Mouse (Mus musculus) kidney, embryonic 15.5 days (tissue): Measurements from ENCODE around the gene Cdpf1. TPM values are rescaled to one million over a fixed set of nuclear protein-coding genes. Genes with fewer than 3 reads are reported as not detected.
A peak's percentile ranks its signal among the peaks of the same experiment; 100 is the strongest.

ENCODE experiments used
- ATAC-seq: fragments of 200-750 bp; cut with Nextera tagmentation; replicated peaks from 2 replicates; pipeline ENCODE4 v1.8.0; 2017; ENCODE audit warnings: moderate TSS enrichment; ENCODE audit not compliant: low FRiP score
- H3K27ac ChIP-seq: fragments of 300-500 bp; sonication (generic); 2 replicates; pipeline ENCODE4 v1.5.1; 2015; ENCODE audit warnings: mild to moderate bottlenecking, inconsistent platforms
- H3K27me3 ChIP-seq: fragments of 300-500 bp; sonication (generic); 2 replicates; pipeline ENCODE4 v1.6.1; 2015; ENCODE audit warnings: inconsistent platforms
- H3K36me3 ChIP-seq: fragments of 300-500 bp; sonication (generic); 2 replicates; pipeline ENCODE4 v1.6.1; 2015; ENCODE audit warnings: inconsistent platforms
- H3K4me1 ChIP-seq: fragments of 300-500 bp; sonication (generic); 2 replicates; pipeline ENCODE4 v1.6.1; 2015; ENCODE audit warnings: inconsistent platforms
- H3K4me2 ChIP-seq: fragments of 300-500 bp; sonication (generic); 2 replicates; pipeline ENCODE4 v1.6.1; 2015; ENCODE audit warnings: moderate library complexity, mild to moderate bottlenecking, inconsistent platforms
- H3K4me3 ChIP-seq: fragments of 300-500 bp; sonication (generic); replicated peaks from 2 replicates; pipeline ENCODE4 v1.5.1; 2015; ENCODE audit warnings: mild to moderate bottlenecking, inconsistent platforms
- H3K9ac ChIP-seq: fragments of 300-500 bp; sonication (generic); 2 replicates; pipeline ENCODE4 v1.6.1; 2015; ENCODE audit warnings: mild to moderate bottlenecking, inconsistent platforms
- H3K9me3 ChIP-seq: fragments of 300-500 bp; sonication (generic); replicated peaks from 2 replicates; pipeline ENCODE4 v1.6.1; 2016; ENCODE audit warnings: inconsistent platforms
- WGBS: fragments of 180-500 bp; shearing (Covaris S2); methylation state at CpG from one replicate; pipeline ENCODE4 v1.1.7; 2015; ENCODE audit warnings: mixed read lengths; 5-methylcytosine and 5-hydroxymethylcytosine counted together
- polyA plus RNA-seq: library from polyadenylated mRNA; unstranded; fragments of >200 nt; fragmentation: Nextera tagmentation; extraction: Ambion mirVana; gene quantifications from 2 replicates; pipeline ENCODE4 v1.2.1, GENCODE M21; 2015

Gene Cdpf1
- polyA plus RNA-seq, 1 experiment from 2014 or later, result 32.5 TPM

GRCm38 (mm10) chr15:85776771-85777170 lies 34.7 kb downstream of the Cdpf1 start:
- Histone ChIP-seq H3K4me1 (no peaks in the 10 kb centered on the region), H3K36me3 (no peaks in the 10 kb centered on the region), H3K4me2 (no peak overlapping the region), H3K9ac (no peak overlapping the region), H3K4me3 (no peak overlapping the region), H3K9me3 (no peaks in the 10 kb centered on the region), H3K27ac (no peak overlapping the region), H3K27me3 (no peaks in the 10 kb centered on the region)
- no peak for ATAC-seq
- 85% methylated on average over 5 of the region's 5 CpGs for WGBS

- WGBS, result 68% methylated on average over 2 of the region's 2 CpGs
- Histone ChIP-seq H3K27ac (no peak overlapping the region), H3K9ac (no peak overlapping the region), H3K36me3 (no peaks in the 10 kb centered on the region), H3K27me3 (no peaks in the 10 kb centered on the region), H3K9me3 (no peaks in the 10 kb centered on the region), H3K4me2 (no peak overlapping the region), H3K4me3 (no peak overlapping the region), H3K4me1 (no peaks in the 10 kb centered on the region)
- no peak for ATAC-seq
These were observed 35.3 kb downstream of the Cdpf1 start for GRCm38 (mm10) chr15:85776241-85776640.

GRCm38 (mm10) chr15:85775001-85775400 lies 36.5 kb downstream of the Cdpf1 start:
- Histone ChIP-seq H3K4me3 (no peak overlapping the region), H3K4me2 (no peak overlapping the region), H3K9me3 (no peaks in the 10 kb centered on the region), H3K27me3 (no peaks in the 10 kb centered on the region), H3K36me3 (no peaks in the 10 kb centered on the region), H3K4me1 (no peaks in the 10 kb centered on the region), H3K27ac (no peak overlapping the region), H3K9ac (no peak overlapping the region)
- 89% methylated on average over 7 of the region's 7 CpGs for WGBS
- ATAC-seq, result no peak

GRCm38 (mm10) chr15:85774419-85774818 lies 37.1 kb downstream of the Cdpf1 start:
- H3K27ac ChIP-seq, result no peak overlapping the region
- no peak for ATAC-seq
- whole genome bisulfite sequencing, result 86% methylated on average over 9 of the region's 9 CpGs
- H3K36me3 ChIP-seq, result no peaks in the 10 kb centered on the region
- no peak overlapping the region for H3K4me3 ChIP-seq
- no peak overlapping the region for H3K9ac ChIP-seq
- no peaks in the 10 kb centered on the region for H3K4me1 ChIP-seq
- H3K9me3 ChIP-seq, result no peaks in the 10 kb centered on the region
- no peak overlapping the region for H3K4me2 ChIP-seq
- no peaks in the 10 kb centered on the region for H3K27me3 ChIP-seq

- H3K9ac ChIP-seq, result no peak overlapping the region
- 71% methylated on average over 11 of the region's 11 CpGs for WGBS
- H3K27ac ChIP-seq, result peak overlapping the region; percentile 61; the same call in 1 of the 2 replicates
- ATAC-seq, result no peak
- H3K4me3 ChIP-seq, result no peak overlapping the region
- no peaks in the 10 kb centered on the region for H3K36me3 ChIP-seq
- H3K27me3 ChIP-seq, result no peaks in the 10 kb centered on the region
- no peak overlapping the region for H3K4me2 ChIP-seq
- no peaks in the 10 kb centered on the region for H3K4me1 ChIP-seq
- H3K9me3 ChIP-seq, result no peaks in the 10 kb centered on the region
These were observed 39.3 kb downstream of the Cdpf1 start for GRCm38 (mm10) chr15:85772146-85772740.

- H3K27me3 ChIP-seq, result no peaks in the 10 kb centered on the region
- H3K36me3 ChIP-seq, result no peaks in the 10 kb centered on the region
- H3K4me1 ChIP-seq, result no peaks in the 10 kb centered on the region
- H3K4me3 ChIP-seq, result no peak overlapping the region
- H3K9me3 ChIP-seq, result no peaks in the 10 kb centered on the region
- H3K4me2 ChIP-seq, result no peak overlapping the region
- 78% methylated on average over 17 of the region's 17 CpGs for WGBS
- H3K27ac ChIP-seq, result peak overlapping the region; percentile 61; the same call in 1 of the 2 replicates
- ATAC-seq, result peak; percentile 69; the same call in 1 of the 2 replicates
- H3K9ac ChIP-seq, result no peak overlapping the region
These were observed 40.0 kb downstream of the Cdpf1 start for GRCm38 (mm10) chr15:85771306-85772121.

- H3K4me3 ChIP-seq, result no peak overlapping the region
- no peak overlapping the region for H3K27ac ChIP-seq
- no peaks in the 10 kb centered on the region for H3K9me3 ChIP-seq
- H3K4me1 ChIP-seq, result no peaks in the 10 kb centered on the region
- H3K9ac ChIP-seq, result no peak overlapping the region
- WGBS, result 91% methylated on average over 8 of the region's 8 CpGs
- no peak overlapping the region for H3K4me2 ChIP-seq
- ATAC-seq, result no peak
- H3K36me3 ChIP-seq, result no peaks in the 10 kb centered on the region
- no peaks in the 10 kb centered on the region for H3K27me3 ChIP-seq
These were observed 42.5 kb downstream of the Cdpf1 start for GRCm38 (mm10) chr15:85768991-85769390.

GRCm38 (mm10) chr15:85766677-85767076 lies 44.8 kb downstream of the Cdpf1 start:
- 89% methylated on average over 5 of the region's 5 CpGs for WGBS

GRCm38 (mm10) chr15:85765022-85765421 lies 46.5 kb downstream of the Cdpf1 start:
- Histone ChIP-seq H3K4me1 (no peaks in the 10 kb centered on the region), H3K9ac (no peak overlapping the region), H3K4me2 (no peak overlapping the region), H3K4me3 (no peak overlapping the region), H3K27me3 (no peaks in the 10 kb centered on the region), H3K36me3 (no peaks in the 10 kb centered on the region), H3K27ac (no peak overlapping the region), H3K9me3 (no peaks in the 10 kb centered on the region)
- ATAC-seq, result no peak
- WGBS, result 49% methylated on average over 3 of the region's 3 CpGs

More at GRCm38 (mm10) chr15:85766677-85767076, 44.8 kb downstream of the Cdpf1 start:
- Histone ChIP-seq H3K9me3 (no peaks in the 10 kb centered on the region), H3K4me2 (no peak overlapping the region), H3K27me3 (no peaks in the 10 kb centered on the region), H3K9ac (no peak overlapping the region), H3K4me3 (no peak overlapping the region), H3K36me3 (no peaks in the 10 kb centered on the region), H3K4me1 (no peaks in the 10 kb centered on the region), H3K27ac (no peak overlapping the region)
- ATAC-seq, result no peak

- H3K27ac ChIP-seq, result no peak overlapping the region
- 80% methylated on average over 4 of the region's 4 CpGs for WGBS
- H3K36me3 ChIP-seq, result 0 out of 2 replicates have a peak, but pooled peaks cover 2% of the 10 kb centered on the region
- H3K4me2 ChIP-seq, result no peak overlapping the region
- no peaks in the 10 kb centered on the region for H3K4me1 ChIP-seq
- no peak for ATAC-seq
- H3K9me3 ChIP-seq, result peaks cover 3% of the 10 kb centered on the region; the same call in 1 of the 2 replicates
- no peak overlapping the region for H3K9ac ChIP-seq
- H3K4me3 ChIP-seq, result no peak overlapping the region
- H3K27me3 ChIP-seq, result no peaks in the 10 kb centered on the region
These were observed 48.7 kb downstream of the Cdpf1 start for GRCm38 (mm10) chr15:85762761-85763160.

- Histone ChIP-seq H3K4me3 (no peak overlapping the region), H3K27me3 (no peaks in the 10 kb centered on the region), H3K4me2 (no peak overlapping the region), H3K4me1 (no peaks in the 10 kb centered on the region), H3K27ac (no peak overlapping the region), H3K9ac (no peak overlapping the region), H3K9me3 (peaks cover 5% of the 10 kb centered on the region; the same call in 1 of the 2 replicates), H3K36me3 (0 out of 2 replicates have a peak, but pooled peaks cover 4% of the 10 kb centered on the region)
- no peak for ATAC-seq
- 93% methylated on average over 3 of the region's 3 CpGs for WGBS
These were observed 53.7 kb downstream of the Cdpf1 start for GRCm38 (mm10) chr15:85757768-85758167.
